Mouse (Mus musculus): ENCODE measurements around the gene C1qtnf7. TPM values are rescaled to one million over a fixed set of nuclear protein-coding genes. Genes with fewer than 3 reads are reported as not detected.

C1qtnf7 gene
- 2.3 and 7.5 TPM in 2 replicates for total RNA-seq (2021)
- long read RNA-seq: 0 reads

DNA sequence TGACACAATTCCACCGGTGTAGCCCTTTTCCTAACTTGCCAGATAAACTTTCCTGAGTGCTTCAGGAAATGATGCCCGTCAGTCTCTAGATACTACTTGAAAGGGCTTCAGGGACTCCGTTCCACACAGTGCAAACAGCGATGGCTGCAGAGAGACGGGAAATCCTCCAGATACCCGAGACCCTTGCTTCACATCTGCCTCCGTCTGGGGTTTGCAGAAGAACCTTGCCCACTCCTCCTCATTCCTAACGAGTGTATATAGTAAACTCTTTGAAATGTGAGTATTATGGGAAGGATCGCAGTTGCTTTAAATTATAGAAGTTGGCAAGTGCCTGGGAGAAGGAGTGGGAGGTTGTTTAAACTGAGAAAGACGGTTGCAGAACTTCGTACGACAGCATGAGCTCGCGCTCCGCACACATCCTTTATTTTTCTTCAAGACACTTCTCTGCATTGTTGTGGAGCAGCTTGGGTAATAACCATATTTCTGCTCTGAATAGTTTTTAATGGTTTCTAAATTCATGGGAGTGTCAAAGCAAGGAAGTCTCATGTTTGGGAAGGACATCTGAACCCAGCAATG, at the start of gene C1qtnf7:
Gene C1qtnf7, plus strand, starts transcription at position 138 of the 576 bp plus-strand sequence.
- no peak for DNase-seq

DNA sequence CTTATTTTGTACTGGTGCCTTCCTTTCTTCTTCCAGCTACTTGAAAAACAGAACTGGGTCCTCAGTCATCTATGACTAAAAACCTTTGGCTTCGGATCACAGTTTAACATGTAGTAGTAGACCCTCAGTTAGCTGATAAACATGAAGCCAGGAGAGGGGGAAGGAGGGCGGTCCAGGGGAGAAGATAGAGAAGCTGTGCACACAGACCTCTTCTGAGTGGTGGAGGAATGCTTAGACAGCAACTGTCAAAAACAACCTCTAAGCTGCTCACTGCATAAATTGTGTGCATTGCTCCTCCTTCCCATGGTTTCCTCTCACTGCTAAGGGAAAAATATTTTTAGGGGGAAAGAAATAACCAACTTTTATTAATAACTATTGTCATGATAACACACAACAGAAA, 48.6 kb upstream of the C1qtnf7 start:
- DNase-seq: no peak

DNA sequence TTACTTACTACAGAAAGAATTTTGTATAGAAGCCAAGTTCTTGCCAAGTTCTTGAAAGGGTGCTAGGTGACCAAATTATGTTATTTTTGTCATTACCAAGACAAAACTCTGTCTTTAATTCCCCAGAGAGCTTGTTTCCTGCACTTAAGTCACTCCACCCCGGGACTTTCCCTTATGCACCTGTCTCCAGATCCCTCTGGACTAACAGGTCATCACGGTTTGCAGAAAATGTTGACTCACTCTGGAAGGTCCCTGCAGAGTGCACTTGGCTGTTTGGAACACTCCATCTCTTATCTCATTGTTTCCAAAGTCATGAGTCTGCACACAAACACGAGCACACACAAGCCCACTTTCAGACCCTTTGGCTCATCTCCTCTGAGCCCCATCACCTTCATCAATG, 48.1 kb upstream of the C1qtnf7 start:
- DNase-seq: no peak

DNA sequence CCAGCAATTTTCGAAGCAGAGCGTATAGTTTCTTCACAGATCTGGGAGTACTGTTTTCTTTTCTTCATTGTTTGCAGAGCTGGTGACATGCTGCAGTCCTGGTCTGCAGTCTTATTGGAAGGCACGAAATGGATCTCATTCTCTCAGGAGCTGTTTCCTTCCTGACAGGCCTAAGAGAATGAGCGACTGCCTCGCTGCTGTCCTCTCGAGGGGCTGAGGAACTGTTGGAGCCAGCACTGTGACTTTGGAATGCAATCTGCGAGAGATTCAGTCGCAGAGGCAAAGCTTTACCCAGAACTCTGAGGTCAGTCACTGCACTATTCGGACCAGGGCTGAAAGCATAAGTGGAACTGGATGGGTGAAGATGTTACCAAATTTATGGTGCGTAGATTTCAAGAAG, 46.4 kb upstream of the C1qtnf7 start:
- DNase-seq: no peak

DNA sequence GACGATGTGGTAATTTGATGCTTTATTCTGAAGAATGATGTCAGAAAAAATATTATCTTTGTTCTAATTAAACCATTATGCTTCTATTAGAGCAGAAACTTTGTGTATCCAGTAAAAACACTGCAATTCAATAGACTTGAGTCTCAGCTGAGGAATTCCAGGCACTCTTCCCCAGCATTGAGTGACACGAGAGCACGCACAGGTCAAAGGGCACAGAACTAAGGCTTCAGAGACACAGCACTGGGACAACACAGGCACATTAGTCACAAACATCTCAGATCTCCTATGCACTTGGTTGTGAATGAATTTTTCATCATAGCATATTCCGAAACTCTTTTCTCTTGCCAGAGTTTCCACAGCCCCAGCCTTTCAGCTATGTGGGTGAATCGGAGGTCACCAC, 37.4 kb upstream of the C1qtnf7 start:
- no peak for DNase-seq

DNA sequence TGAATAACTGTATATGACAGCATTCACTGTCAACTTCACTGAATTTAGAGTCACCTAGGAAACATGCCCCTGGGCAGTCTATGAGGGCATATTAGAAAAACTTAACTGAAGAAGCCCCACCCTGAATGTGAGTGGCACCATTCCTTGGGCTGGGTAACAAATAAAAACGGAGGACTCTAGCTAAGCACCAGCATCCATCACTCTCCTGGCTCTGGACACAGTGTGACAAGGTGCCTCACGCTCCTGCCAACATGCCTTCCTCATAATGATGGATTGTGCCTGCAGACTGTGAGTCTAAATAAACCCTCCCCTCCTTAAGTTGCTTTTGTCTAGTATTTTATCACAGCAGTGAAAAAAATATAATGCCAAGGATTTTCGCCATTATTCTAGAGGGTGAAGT, 35.3 kb upstream of the C1qtnf7 start:
- DNase-seq: no peak

DNA sequence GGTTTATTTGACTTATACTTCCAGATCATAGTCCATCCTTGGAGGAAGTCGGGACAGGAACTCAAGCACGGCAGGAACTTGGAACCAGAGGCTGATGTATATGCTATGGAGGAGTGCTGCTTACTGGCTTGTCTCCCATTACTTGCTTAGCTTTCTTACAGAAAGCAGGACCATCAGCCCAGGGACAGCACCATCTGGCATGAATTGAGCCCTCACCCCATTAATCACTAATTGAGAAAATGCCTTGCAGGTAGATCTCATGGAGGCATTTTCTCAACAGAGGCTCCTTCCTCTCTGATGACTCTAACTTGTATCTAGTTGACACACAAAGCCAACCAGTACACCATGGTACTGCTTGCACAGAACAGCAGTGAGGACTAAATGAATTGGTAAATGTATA, 34.6 kb upstream of the C1qtnf7 start:
- no peak for DNase-seq

DNA sequence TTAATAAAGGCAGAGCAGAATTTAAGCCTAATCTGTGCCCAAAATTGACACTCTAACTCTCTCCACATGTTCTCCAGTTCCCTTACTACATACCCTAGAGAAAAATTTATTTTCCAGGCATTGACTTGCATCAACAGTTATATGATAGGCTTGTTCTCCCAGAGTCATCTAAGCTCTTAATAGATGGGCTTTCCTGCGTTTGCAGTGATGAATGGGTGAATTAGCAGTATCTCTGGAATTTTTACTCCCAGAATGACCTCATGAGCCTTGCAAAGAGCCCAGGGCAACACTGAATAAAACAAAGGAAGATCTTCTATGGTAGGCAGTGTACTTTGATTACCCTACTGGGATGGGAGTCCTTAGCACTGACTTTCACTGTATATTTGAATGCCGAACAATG, 33.5 kb upstream of the C1qtnf7 start:
- DNase-seq: no peak

DNA sequence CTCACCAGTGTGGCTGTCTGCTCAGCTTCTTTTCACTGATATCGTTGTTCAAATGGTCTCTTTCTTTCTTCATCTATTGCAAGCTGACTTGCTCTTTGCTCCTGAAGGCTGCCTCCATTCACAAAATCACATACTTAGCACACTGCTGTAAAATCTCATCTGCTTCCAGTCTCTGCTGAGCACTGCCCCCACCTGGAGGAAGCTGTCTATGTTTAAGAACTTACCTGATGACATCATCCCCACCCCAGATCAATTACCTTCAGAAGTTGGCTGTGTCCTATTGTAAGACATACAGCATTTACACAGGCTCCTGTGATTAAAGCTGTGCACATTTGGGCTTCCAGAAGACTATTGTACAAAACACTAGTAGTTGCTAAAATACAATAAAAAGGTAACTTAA, 13.5 kb upstream of the C1qtnf7 start:
- no peak for DNase-seq

DNA sequence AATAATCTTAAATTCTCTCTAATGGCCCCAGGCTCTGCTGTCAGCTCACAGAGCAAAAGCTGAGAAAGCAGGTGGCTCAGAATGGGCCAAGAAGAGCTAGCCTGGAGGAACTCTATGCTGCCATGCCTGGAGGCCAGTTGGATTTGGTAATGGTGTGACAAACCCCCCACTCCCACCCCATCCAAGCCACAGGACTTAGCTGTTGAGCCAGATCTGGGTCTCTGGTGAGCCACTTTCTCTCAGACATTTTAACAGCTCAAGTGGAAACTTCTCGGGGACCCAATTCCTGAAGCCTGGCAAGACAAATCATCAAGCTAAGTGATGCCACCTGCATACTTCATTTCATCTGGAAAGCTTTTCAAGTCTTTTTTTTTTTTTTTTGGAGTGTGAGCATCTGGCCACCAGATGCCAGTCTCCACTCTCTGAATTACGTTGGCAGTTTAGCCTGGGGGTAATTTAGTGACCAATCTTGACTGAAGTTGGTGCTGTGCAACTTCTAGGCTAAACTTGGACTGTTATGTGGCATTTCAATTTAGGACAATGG, 11.0 kb upstream of the C1qtnf7 start:
- DNase-seq: no peak

DNA sequence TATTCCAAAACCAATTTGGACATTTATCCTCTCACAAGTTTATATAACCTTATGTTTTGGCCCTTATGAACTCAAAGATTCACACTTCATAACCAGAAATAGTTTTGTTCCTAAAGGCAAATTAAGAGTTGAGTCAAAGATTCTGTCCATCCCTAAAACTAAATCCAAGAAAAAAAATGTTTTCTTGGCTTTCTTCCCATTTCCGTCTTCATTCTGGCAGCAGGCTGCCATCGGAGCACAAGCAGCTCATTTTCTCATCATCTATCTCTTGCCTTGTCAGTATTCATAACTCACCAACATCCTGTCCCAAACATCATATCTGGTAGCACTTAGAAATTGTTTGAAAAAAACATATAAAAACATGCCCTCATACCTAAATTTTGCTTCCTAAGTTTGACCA, 6.9 kb upstream of the C1qtnf7 start:
- no peak for DNase-seq

DNA sequence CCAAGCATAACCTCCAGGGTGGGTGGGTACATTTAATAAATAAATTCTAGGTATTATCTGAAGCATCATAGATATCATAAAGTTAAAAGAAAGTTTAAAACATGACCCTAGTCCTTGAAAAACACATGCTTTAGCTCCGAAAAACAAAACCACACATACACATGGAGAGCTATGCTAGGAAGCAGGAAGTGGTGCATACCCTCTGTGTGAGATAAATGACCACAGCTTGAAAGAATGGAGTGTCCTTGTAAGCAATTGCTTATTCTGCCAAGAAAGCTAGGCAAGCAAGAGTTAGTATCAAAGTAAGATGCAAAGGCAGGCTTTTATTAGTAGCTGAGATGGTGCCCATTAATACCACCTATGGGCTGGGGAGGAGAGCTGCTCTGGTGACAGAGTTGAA, 6.4 kb upstream of the C1qtnf7 start:
- DNase-seq: no peak

DNA sequence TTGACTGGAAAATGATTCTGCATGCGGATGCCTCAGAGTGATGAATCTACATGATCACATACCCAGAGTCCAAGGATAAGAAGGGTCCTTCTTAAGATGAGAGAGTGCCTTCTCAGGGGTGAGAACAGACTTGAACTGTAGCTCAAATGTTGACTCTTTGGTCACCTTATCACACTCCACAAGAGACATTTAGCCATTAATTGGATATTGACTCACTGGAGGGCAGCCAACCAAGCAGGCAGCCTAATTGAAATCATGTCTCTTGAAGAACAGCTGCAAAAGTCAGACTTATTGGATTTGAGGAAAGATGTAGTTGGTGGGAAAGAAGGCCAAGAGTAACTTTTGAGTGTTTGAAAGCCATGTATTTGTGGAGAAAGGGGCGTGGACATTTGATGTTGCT, 4.2 kb upstream of the C1qtnf7 start:
- no peak for DNase-seq

DNA sequence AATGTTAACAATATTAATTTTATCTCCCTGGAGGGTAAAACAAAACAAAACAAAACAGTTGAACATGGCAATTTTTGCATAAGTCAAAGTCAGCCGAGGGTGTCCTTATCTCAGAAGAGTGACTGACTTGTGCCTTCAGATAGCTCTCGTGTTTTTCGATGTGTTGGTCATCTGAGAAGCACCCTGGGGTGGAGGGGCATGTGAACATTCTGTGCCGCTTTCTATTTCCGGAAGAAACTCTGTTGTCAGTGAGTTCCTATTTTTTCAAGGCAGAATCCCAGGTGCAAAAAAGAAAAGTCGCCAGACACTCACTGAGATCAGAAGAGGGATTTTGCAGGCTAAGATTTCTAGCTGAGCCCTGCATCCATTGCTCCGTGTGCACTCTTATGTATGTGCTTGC, 1.2 kb downstream of the C1qtnf7 start:
- DNase-seq: no peak

DNA sequence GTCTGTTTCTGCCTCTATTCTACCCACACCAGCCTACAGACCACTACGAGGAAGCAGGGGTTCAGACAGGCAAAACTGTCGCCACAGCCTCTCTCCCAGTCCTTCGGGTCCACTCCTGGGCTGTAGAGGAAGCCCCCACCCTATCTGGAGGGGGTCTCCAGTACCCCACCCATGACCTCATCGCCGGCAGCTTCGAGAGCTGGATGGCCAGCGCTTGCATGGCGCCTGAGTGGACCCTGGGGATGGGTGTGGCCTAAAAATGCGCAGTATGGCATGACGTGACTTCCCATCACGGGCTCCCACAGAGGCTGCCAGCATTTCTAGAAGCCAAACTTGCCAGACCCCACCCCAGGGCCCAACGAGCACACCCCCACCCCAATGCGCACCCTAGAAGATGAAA, 2.0 kb downstream of the C1qtnf7 start:
- DNase-seq: no peak

DNA sequence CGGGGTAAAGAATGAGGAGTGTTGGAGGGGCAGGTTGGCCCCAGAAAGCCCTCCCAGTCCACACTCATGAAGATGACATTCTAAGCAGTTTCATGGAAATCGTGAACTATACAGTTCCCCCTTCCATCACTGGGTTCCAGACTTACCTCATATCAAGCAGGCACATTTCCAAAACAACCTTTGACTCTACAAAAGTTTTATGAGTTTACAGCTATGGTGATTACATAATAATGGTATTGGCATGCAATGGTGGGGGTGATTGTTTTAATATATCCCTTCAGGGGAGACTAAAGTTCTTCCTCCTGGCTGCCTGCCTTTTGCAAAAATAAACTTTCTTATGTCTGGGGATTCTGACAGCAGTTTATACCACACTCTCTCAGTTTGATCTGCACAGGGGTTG, 4.6 kb downstream of the C1qtnf7 start:
- no peak for DNase-seq

DNA sequence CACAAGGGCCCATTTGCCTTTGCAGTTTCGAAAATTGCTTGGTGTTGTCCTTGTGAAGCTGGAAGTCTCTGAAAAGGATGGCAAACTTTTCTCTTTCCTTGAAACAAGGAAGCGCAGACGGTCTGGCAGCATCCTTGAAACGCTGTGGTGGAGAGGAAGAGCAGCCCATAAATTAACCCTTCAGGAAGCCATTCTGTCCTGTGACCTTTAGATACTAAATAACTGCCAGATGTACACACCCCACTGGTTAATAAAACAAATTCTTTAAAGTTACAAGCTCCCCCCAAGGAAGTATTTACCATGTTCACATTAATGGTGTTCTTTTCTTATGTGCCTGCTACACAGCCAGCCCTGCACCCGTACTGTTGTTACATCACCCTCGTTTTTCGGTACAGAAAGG, 6.0 kb downstream of the C1qtnf7 start:
- no peak for DNase-seq

DNA sequence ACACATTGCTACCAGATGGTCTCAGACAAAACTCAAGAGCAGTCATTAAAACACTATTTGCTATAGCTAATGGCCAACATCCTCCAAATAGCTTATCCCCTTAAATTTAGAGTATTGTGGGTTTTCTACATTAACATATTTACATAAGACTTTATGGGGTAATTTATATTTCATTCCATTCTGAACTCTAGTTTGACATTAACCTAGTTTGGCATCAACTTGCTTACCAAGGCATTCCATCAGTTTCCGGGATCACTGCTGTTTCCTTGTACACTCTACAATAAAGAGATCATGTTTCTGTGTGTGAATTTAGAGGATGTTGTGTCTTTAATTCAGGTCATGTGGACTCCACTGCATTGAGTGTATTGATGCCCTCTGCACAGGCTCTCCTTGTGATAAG, 7.5 kb downstream of the C1qtnf7 start:
- DNase-seq: no peak

DNA sequence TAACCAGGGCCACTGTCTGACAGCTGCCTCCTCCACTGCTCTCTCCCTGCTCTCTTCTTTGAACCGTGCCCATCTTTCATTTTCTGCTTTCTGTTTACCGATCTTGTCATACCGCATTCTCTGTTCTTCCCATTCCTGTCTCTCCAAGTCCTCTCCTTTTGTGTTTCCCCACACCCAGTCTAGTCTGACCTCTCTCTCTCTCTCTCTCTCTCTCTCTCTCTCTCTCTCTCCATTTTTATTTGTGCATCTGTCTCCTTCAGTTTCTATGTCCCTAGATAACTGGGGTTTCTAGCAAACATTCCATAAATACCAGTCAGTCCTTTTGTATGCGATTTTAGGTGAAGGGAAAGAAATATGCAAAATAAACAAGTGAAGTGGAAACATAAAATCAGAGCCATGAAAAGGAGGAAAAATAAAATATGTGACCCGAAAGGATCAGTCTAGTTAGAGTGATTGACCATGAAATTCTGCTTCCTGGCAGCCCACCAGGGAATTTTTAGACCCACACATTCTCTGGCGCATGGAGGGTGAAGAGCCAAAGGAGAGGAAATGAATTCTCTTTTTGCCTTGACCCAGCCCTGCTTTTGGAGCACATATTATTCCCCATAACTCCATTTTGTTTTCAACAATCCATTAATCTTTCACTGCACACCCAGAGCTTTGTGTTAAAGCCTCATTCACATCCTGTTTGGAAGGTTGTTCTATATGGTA, 11.7 kb downstream of the C1qtnf7 start:
- no peak for DNase-seq

DNA sequence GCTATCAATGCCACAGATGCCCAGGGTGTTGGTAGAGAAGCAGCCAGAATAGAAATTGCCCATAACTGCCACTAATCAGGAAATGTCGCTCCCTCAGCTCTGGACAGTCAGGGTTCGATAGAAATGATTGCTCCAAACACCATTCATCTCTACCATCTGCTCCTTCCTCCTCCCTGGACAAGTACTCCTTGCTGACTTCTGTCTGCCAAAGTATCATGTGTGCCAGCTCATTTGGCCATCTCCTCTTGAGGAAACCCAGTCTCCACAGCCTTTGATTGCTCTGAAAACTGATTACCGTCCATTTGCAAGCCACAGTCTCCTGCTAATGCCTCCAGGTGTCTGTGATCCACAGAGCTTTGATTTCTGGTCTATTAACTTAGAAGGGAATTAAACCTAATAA, 14.8 kb downstream of the C1qtnf7 start:
- DNase-seq: no peak

DNA sequence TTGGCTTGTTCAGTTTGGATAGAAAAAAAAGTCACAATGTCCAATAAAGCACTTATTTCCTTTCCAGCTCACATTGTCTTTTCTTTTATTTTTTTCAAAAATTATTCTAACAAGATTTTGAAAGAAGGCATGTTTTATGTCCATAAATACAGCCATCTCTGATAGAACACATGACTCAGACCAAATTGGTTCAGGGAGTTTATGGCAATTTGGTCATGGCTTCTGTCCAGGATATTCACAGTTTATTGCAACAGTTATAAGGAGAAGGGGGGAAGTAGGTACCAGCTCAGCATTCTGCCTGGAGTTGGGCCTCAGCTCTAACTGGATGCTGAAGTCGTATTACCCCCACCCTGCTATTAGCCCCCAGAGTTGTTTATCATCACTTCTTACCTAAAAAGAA, 15.5 kb downstream of the C1qtnf7 start:
- DNase-seq: no peak

DNA sequence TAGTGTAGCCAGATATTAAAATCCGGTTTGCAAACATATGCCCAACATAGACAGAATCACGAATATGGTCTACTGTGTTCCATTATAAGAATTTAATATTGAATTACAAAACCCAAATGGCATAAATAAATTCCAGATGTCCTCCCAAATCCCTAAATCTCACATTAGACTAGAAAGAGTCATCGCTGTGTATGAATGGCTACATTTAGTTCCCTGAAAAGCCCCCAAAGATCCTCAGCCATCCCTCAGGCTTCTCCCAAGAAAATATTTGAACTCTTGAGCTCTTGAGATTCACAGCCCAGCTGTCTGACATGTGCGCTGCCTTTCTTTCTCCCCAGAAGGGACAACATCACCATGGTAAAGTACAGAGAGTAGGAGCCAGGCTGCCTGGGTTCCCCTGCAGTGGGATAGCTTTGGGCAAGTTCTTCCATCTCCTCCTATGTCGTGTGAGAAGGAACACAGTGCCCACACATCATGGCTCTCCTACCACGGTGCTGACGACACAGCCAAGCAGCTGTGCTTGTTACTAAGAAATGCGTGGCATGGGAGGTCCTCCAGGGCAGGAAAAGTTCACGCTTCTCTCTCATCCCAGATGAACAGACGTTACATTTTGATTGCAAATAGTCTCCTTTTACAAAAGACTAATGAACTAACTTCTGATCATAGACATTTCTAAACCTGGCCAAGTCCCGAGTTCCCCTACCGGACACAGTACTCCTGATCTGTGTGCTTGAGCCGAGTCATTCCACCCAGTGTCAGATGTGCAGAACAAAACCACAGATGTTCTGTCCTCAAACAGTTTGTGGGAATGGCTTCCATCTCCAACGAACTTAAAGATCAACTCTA, 23.2 kb downstream of the C1qtnf7 start:
- no peak for DNase-seq

DNA sequence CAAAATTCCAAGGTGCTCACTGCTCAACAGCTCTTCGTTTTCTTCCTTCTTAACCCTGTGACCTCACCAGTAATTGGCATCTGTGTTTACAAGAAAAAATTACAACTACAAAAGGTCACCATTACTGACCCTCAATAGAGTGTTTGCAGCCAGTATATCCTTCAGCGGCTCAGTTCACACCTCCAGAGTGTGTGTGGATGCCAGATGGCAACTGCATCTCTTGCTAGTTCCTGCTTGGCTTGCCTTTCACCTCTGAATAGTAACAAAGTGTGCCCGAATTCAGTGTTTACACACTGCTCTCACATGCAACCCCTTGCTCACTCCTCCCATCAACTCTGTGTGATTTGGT, 23.8 kb downstream of the C1qtnf7 start:
- no peak for DNase-seq

Measured in adrenal gland, postnatal 25 days (tissue).